Mouse (Mus musculus) limb, embryonic 13.5 days (tissue): ENCODE data around the gene Rbms1. TPM values are rescaled to one million over a fixed set of nuclear protein-coding genes. Genes with fewer than 3 reads are reported as not detected.

Source experiments
- ATAC-seq: fragments of 200-750 bp; cut with Nextera tagmentation; 2 replicates; pipeline ENCODE4 v1.8.0; 2017; ENCODE audit warnings: low read depth, moderate number of reproducible peaks, moderate TSS enrichment; ENCODE audit not compliant: low FRiP score
- H3K27ac ChIP-seq: fragments of 300-500 bp; sonication (generic); 2 replicates; pipeline ENCODE4 v1.5.1; 2015; ENCODE audit warnings: inconsistent platforms, mild to moderate bottlenecking, moderate library complexity
- H3K27me3 ChIP-seq: fragments of 300-500 bp; sonication (generic); 2 replicates; pipeline ENCODE4 v1.6.1; 2015; ENCODE audit warnings: mild to moderate bottlenecking, inconsistent platforms
- H3K36me3 ChIP-seq: fragments of 300-500 bp; sonication (generic); 2 replicates; pipeline ENCODE4 v1.6.1; 2015; ENCODE audit warnings: inconsistent platforms, mild to moderate bottlenecking, moderate library complexity
- H3K4me1 ChIP-seq: fragments of 300-500 bp; sonication (generic); 2 replicates; pipeline ENCODE4 v1.6.1; 2015; ENCODE audit warnings: inconsistent platforms
- H3K4me2 ChIP-seq: fragments of 300-500 bp; sonication (generic); replicated peaks from 2 replicates; pipeline ENCODE4 v1.6.1; 2015; ENCODE audit warnings: inconsistent platforms, mild to moderate bottlenecking, moderate library complexity
- H3K4me3 ChIP-seq: fragments of 300-500 bp; sonication (generic); 2 replicates; pipeline ENCODE4 v1.5.1; 2015; ENCODE audit warnings: moderate library complexity, mild to moderate bottlenecking, inconsistent platforms
- H3K9ac ChIP-seq: fragments of 300-500 bp; sonication (generic); 2 replicates; pipeline ENCODE4 v1.6.1; 2015; ENCODE audit warnings: mild to moderate bottlenecking, inconsistent platforms
- H3K9me3 ChIP-seq: fragments of 300-500 bp; sonication (generic); 2 replicates; pipeline ENCODE4 v1.6.1; 2016; ENCODE audit warnings: inconsistent platforms
- WGBS: fragments of 180-500 bp; shearing (Covaris S2); methylation state at CpG from one replicate; pipeline ENCODE4 v1.1.7; 2015; 5-methylcytosine and 5-hydroxymethylcytosine counted together
- polyA plus RNA-seq: library from polyadenylated mRNA; unstranded; fragments of >200 nt; fragmentation: Nextera tagmentation; extraction: Ambion mirVana; gene quantifications from 2 replicates; pipeline ENCODE4 v1.2.1, GENCODE M21; 2015

Rbms1 gene
- polyA plus RNA-seq, 1 experiment from 2014 or later = 112 TPM

DNA sequence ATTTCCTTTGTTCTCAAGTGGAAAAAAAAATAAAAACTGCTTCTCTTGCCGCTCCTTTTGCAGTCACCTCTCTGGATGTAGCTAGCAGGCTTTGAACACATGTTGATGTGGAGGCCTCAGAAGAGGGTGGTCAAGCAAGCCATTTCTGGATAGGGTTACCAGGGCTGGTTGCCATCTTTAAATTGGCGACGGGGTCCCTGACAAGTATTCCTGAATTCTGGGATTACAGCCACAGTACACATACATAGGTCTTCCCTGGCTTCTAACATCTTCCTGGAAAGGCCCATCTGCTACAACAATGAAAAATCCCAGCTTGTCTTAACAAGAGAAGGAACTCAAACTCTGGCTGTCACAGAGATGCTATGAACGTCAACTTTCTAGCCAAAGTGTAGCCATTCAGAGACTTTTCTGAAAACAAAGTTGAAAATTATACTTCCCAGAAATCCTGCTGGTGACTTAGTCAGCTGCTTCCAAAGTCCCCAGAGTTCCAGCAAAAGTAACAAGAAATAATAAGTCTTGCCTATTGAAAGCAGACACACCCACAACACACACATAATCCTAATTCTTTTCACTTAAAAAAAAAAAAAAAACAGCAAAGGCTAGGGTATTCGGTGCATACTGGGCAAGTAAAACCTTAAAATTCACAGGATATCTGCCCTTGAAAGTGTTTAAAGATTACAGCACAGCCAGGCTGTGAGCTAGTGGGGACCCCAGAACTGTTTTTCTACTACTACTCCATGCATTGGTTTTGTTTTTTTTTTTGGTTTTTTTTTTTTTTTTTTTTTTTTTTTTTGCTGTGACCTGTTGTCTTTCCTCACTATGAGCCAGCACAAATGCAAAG is 80.6 kb downstream of the Rbms1 start:
- Histone ChIP-seq H3K36me3 (0 out of 2 replicates have a peak, but pooled peaks cover 4% of the 10 kb centered on the region), H3K9ac (no peak overlapping the region), H3K27ac (0 out of 2 replicates have a peak overlapping the region, but pooled peaks have one; percentile 92), H3K27me3 (no peaks in the 10 kb centered on the region), H3K4me2 (peak overlapping the region; percentile 78), H3K4me3 (peak overlapping the region; percentile 97; the same call in 1 of the 2 replicates), H3K9me3 (0 out of 2 replicates have a peak, but pooled peaks cover 4% of the 10 kb centered on the region), H3K4me1 (peaks cover 54% of the 10 kb centered on the region)
- ATAC-seq = no peak
- WGBS = 46% methylated on average over 5 of the region's 5 CpGs

DNA sequence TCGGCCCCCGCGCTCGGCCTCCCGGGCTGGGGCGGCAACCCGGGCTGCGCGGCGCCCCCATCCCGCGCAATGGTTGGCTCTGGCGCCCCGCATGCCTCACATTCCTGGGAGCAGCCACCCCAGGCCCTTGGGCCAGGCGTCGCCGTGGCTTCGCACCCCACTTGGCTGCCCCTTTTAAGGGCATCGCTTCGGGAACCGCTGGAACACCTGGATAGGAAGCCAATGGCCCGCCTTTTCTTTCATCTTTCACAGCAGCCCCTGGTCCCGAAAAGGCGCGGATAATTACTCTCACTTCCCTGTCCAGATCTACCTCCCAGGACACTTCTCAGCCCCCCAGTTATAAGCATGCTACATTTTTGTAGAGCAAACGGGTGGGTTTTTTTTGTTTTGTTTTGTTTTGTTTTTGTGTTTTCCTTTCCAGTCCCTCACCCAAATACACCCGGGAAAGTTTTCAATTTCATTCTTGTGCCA is 81.4 kb downstream of the Rbms1 start:
- H3K27ac ChIP-seq = peak overlapping the region; percentile 92
- 0 out of 2 replicates have a peak, but pooled peaks cover 4% of the 10 kb centered on the region for H3K9me3 ChIP-seq
- no peak for ATAC-seq
- peak overlapping the region; percentile 96 for H3K9ac ChIP-seq
- H3K4me1 ChIP-seq = peaks cover 59% of the 10 kb centered on the region
- H3K4me2 ChIP-seq = peak overlapping the region; percentile 78
- 0 out of 2 replicates have a peak, but pooled peaks cover 4% of the 10 kb centered on the region for H3K36me3 ChIP-seq
- peak overlapping the region; percentile 97 for H3K4me3 ChIP-seq
- H3K27me3 ChIP-seq = no peaks in the 10 kb centered on the region
- under 1% methylated on average over 26 of the region's 27 CpGs for WGBS

DNA sequence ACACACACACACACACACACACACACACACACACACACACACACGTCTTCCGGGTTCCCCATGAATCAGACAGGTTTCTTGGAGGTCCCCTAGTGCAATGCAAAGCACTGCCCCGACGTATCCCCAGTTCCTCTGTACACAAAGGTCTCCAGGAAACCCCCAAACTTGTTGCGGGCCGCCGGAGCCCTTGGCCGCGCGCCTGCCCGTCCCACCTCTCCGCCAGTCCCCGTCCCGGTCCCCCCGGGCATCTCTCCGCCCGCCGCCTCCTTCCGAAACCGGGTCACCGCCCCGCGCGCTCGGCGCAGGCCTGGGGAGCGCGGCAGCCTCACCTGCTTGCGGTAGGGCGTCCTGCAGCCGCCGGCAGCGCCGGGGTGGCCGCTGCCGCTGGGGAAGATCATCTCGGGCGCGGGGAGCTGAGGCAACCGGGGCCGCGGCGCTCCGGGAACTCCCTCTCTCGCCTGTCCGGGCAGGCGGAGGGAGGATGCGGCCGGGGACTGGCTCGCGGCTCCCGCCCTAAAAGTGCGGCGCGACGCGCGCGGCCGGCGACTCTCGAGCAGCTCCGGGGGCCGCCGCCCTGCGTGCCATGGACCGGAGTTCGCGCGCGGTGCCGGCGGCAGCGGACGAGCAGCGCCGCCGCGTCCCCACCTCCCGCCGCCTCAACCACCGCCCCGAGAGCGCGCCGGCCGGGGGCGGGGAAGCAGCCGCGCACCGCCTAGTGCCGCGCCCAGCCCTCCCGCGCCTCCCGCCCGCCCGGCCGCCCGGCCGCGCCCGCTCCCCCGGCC is 82.0 kb downstream of the Rbms1 start:
- Histone ChIP-seq H3K27me3 (no peaks in the 10 kb centered on the region), H3K9ac (peak overlapping the region; percentile 96), H3K27ac (peak overlapping the region; percentile 92), H3K4me1 (peaks cover 63% of the 10 kb centered on the region), H3K9me3 (0 out of 2 replicates have a peak, but pooled peaks cover 4% of the 10 kb centered on the region), H3K36me3 (0 out of 2 replicates have a peak, but pooled peaks cover 4% of the 10 kb centered on the region), H3K4me2 (peak overlapping the region; percentile 78), H3K4me3 (peak overlapping the region; percentile 97)
- peak; percentile 88 for ATAC-seq
- under 1% methylated on average over 83 of the region's 104 CpGs for WGBS

DNA sequence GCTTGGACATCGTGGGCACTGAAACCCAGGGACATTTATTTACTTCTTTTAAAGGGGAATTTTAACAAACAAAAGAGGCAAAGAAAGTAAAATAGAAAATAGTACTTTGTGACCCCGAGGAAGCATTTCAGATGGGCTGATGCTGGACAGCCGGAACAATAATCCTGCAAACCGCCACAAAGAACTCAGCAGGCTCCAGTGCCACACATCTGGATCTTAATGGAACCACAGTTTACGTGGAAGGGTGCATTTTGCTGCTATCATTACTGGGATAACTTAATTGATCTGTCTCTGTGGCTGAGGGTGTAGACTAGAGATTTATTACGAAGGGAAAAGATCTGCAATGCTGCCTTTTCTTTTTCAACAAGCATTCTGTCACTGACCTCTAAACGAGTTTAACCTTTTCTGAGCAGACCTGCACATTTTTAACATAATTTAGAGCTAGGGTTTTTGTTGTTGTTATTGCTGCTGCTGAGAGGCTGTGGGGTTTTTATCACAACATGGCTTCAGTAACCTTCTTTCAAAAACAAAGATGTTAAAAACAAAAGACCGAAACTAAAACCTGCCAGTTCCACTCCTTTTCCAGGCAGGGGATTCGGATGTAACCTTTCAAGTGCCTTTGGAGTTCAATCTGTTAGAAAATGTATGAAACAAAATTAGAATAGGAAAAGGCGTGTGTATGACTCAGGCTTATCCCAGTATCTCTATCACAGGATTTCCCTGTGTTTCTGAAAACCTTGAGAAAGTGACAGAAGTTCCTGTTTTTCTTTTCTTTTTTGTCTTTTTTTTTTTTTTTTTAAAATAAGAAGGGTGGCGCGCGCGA is 82.8 kb downstream of the Rbms1 start:
- 3% methylated on average over 14 of the region's 14 CpGs for WGBS
- Histone ChIP-seq H3K4me3 (peak overlapping the region; percentile 97), H3K27ac (0 out of 2 replicates have a peak overlapping the region, but pooled peaks have one; percentile 92), H3K36me3 (0 out of 2 replicates have a peak, but pooled peaks cover 4% of the 10 kb centered on the region), H3K27me3 (no peaks in the 10 kb centered on the region), H3K4me1 (peaks cover 68% of the 10 kb centered on the region), H3K9me3 (no peaks in the 10 kb centered on the region), H3K4me2 (peak overlapping the region; percentile 78), H3K9ac (peak overlapping the region; percentile 96)
- no peak for ATAC-seq

DNA sequence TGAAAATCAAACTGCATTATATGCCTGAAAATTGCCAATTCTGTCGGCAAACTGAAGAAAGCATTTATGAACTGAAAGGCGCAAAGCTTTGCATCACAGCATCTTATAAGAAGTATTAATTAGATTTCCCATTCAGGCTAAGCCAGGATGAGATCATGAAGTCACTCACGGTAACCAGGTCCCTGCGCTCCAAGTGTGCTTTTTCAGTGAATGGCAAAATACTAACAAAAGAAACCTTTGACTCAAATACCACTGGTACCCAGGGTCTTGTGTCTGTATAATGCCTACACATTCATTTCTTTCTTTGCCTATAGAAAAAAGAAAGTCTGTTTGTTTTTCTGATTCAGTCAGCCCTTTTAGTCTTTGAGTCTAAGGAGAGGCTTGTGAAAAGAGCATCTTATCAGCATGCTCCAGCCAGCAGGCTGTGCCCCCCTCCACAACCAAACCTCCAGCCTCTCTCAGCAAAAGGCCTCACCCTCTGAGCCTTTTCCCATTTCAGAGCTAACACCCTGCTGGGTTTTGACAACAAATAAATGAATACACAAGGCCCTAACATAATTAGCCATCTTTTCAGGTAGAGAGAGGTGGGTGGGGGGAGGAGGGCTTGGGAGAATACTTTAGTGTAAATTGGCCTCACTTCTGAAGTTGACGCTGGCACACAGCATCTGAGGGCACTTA is 83.7 kb downstream of the Rbms1 start:
- Histone ChIP-seq H3K27ac (no peak overlapping the region), H3K9ac (peak overlapping the region; percentile 96)
- ATAC-seq = no peak

DNA sequence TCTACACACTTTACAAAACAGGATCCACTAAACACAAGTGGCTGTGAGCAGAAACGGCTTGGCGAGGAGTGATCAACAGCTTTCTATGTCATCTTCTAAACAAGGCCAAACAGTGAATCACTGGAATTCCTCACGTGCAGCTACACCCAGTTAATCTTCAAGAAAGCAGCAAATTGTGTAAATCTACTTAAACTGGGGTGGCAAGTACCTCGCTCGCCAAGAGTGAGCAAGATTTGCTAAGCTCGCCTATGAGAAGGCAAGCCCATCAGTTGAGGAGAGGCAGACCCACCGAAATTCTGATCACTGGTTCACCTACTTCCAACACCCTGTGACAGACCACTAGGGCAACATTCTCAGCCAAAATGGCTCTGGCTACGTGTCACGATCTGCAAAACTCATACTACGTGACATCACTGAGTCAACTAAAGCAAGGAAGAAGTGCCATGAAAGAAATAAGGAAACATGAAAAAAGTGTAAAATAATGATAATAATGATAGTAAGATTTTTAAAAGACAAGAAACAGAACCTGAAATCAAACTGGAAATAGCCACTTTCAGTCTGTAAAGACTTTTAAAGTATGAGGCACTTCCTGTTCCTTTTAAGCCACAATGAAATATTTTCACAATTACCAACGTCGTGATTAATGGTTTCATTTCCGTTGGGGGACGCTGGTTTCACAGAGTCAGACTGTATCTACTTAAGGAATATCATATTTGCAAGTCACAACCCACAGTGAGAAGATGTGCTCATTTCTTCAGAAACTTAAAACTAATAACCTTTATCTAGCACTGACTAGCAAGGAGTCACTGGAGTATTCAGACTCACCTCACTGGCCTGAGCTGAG is 85.2 kb downstream of the Rbms1 start:
- ATAC-seq = no peak

More for the DNA sequence above, 83.7 kb downstream of the Rbms1 start:
- 50% methylated on average over 5 of the region's 5 CpGs for WGBS
- Histone ChIP-seq H3K27me3 (no peaks in the 10 kb centered on the region), H3K4me2 (peak overlapping the region; percentile 78), H3K4me1 (peaks cover 71% of the 10 kb centered on the region), H3K4me3 (peak overlapping the region; percentile 97), H3K9me3 (no peaks in the 10 kb centered on the region), H3K36me3 (0 out of 2 replicates have a peak, but pooled peaks cover 4% of the 10 kb centered on the region)

DNA sequence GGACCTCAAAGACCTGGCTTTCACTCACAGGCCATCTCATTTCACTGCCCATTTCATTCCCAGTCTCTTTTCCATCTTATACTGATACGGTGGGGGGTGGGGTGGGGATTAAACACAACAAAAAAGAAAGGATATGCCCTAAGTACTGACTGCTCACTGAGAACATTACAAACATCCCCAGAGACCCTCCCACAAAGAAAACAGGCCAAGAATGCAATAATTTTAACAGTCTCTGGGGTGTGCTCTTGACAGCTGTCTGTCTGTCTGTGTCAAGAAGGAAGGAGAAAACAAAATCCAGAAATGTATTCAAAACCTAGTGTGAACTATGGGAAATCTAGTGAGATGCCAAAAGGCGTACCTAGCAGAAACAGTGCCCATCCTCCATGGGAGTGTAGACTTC is 86.1 kb downstream of the Rbms1 start:
- Histone ChIP-seq H3K4me1 (peaks cover 65% of the 10 kb centered on the region), H3K4me2 (no peak overlapping the region; the same call in 1 of the 2 replicates), H3K27ac (no peak overlapping the region), H3K4me3 (no peak overlapping the region), H3K27me3 (no peaks in the 10 kb centered on the region), H3K36me3 (0 out of 2 replicates have a peak, but pooled peaks cover 4% of the 10 kb centered on the region), H3K9me3 (no peaks in the 10 kb centered on the region), H3K9ac (no peak overlapping the region)
- WGBS = 53% methylated on average over 2 of the region's 2 CpGs
- ATAC-seq = no peak

More for the DNA sequence above, 85.2 kb downstream of the Rbms1 start:
- H3K36me3 ChIP-seq = 0 out of 2 replicates have a peak, but pooled peaks cover 4% of the 10 kb centered on the region
- H3K9ac ChIP-seq = no peak overlapping the region
- H3K27ac ChIP-seq = no peak overlapping the region
- no peaks in the 10 kb centered on the region for H3K27me3 ChIP-seq
- 63% methylated on average over 14 of the region's 14 CpGs for WGBS
- no peak overlapping the region for H3K4me2 ChIP-seq
- no peaks in the 10 kb centered on the region for H3K9me3 ChIP-seq
- no peak overlapping the region for H3K4me3 ChIP-seq
- peaks cover 64% of the 10 kb centered on the region for H3K4me1 ChIP-seq

DNA sequence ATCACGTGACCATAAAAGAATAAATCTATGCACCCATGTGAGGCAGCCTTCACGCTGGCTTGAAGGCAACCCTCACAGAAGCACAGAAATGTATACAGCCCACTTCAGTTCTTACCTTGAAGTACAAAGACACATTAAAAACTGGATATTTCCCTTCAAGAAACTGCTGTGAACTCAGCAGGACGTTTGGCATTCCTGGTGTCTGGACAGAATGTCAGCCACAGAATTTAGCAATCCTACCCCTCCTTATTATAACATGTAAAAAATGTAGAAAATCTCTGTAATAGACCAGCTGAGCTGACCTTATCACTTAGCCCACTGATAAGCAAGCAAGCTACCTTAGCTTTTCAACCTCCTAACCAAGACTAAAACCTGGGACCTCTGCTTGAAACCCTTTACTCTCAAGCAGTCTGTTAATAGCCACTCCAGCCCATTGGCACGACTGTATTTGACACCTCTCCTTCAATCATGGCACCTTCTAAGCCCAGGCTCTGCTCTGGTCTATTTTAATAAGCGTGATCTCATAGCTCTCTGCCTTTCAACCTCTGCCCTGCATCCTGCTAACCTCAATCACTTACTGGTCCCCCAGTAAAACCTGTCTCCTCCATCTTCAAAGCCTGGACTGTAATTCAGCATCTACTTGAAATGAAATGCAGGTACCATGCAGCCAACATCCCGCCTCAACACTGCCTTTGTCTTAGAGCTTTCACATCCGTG is 90.7 kb downstream of the Rbms1 start:
- Histone ChIP-seq H3K4me2 (no peak overlapping the region), H3K4me1 (peaks cover 46% of the 10 kb centered on the region), H3K27ac (no peak overlapping the region), H3K4me3 (no peak overlapping the region), H3K27me3 (no peaks in the 10 kb centered on the region), H3K9ac (no peak overlapping the region), H3K9me3 (no peaks in the 10 kb centered on the region), H3K36me3 (no peaks in the 10 kb centered on the region)
- no peak for ATAC-seq
- WGBS = 57% methylated on average over 7 of the region's 7 CpGs

DNA sequence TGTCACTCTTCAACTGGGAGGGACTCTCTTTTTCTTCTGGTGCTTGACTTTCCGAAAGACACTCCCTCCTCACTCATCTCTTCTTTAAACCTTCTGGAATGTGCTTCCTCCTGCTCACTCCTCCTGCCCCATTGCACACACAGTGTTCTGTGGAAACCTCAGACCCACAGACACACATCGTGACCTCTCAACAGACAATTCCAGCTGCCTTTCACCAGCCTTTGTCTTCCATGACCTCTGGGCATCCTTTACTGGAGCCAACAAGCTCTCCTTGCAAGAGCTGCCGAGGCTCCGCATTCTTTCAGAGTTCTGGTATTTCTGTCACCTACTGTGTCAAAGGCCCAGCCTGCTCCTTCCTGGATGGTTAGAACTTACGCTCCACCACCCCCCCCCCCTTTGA is 92.0 kb downstream of the Rbms1 start:
- Histone ChIP-seq H3K4me1 (peaks cover 42% of the 10 kb centered on the region), H3K4me3 (no peak overlapping the region), H3K27ac (no peak overlapping the region), H3K4me2 (no peak overlapping the region), H3K27me3 (no peaks in the 10 kb centered on the region), H3K36me3 (no peaks in the 10 kb centered on the region), H3K9ac (no peak overlapping the region), H3K9me3 (no peaks in the 10 kb centered on the region)
- no peak for ATAC-seq
- 30% methylated on average over 5 of the region's 5 CpGs for WGBS

DNA sequence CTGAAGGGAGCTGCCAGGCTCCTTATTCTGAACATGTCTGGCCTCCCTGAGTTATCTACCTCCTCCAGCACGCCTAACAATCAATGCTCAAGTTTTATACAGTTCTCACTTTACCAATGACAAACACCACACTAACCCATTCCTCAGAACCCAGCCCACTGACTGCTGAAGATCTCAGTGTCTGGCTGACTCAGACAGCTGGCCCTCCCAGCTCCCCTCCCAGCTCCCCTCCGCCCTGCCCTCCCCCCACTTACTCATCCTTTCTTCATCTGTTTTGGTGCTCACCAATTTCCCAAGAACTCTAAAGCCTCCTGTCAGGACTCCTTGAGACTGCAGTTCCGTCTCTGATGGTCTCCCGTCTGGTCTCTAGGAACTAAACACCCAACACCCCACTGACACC is 92.5 kb downstream of the Rbms1 start:
- 53% methylated on average over 4 of the region's 4 CpGs for WGBS
- ATAC-seq = no peak
- no peak overlapping the region for H3K4me3 ChIP-seq

More for the DNA sequence above, 92.5 kb downstream of the Rbms1 start:
- Histone ChIP-seq H3K27me3 (no peaks in the 10 kb centered on the region), H3K27ac (no peak overlapping the region), H3K36me3 (no peaks in the 10 kb centered on the region), H3K4me1 (peaks cover 40% of the 10 kb centered on the region), H3K9ac (no peak overlapping the region), H3K9me3 (no peaks in the 10 kb centered on the region), H3K4me2 (no peak overlapping the region)
